Mouse (Mus musculus) liver, embryonic 18 days (tissue): ENCODE data around the gene Syce1. TPM values are rescaled to one million over a fixed set of nuclear protein-coding genes. Genes with fewer than 3 reads are reported as not detected.

Experiments
- polyA plus RNA-seq: library from polyadenylated mRNA; depleted of rRNA; stranded (reverse); fragments of >200 nt; gene quantifications from 2 replicates; pipeline ENCODE4 v1.2.3, GENCODE M21; 2012; rRNA removed

Syce1 gene
- 0.06 and 0.07 TPM in 2 replicates for polyA plus RNA-seq

DNA sequence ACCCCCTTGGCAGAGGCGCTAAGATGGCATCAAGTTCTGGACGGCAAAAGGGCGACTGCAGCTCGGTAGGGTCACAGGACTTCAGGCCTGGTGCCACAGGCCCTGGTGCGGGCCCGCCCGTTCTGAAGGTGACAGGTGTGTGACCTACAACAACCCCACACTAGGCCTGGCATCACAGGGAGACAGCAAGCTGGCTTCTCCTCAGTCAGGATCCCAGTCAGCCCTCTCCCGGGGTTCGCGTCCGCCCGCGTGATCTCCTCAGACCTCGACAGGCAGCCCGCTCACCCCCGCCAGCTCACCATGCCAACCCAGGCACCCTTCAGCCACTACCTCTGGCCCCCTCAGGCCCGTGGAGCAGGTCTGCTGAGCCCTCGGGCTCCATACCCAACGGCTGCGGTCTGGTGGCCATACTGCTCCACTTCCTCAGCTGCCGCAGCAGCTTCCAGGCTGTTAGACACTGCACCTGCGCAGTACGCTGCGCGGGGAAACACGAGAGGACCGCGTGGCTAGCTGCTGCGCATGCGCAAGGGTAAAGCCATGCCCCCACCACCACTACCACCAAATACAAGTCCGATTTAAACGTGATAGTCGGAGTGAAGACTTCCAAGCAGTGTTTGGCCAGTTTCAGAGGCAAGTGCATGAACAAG, at the start of gene Syce1:
Syce1 (minus strand) TSS at position 447 of the 647 bp plus-strand sequence.

DNA sequence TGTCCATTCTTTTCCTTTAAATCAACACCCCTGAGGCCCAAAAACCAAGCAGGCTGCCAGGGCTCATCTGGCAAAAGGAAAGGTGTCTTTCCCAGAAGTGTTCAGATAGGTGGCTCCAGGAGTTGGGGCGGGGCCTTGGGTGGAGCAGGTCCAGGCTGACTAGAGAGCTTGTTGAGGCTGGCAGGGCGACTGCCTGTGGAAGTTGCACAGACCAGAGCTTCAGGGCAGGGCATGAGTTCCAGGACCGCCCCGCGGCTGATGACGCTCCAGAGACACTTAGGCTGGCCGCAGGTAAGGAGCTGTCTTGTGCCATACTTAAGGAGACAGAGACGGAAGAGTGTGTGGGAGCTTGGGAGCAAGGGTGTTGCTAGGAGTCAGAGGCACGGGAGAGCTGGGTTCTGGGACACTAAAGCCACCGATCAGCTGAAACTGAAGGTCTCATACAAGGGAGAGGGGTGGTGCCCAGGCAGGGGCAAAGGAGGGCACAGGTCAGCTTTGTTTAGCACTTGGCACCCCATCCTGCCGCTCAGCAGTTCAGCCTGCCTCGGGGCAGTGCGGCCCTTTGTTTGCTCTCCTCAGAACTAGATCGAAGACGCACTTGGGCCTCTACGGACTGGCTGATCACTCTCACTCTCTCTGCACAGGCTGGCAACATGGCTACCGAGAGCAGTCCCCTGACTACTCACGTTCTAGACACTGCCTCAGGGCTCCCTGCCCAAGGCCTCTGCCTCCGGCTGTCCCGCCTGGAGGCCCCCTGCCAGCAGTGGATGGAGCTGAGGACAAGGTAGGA, 47.5 kb upstream of the Syce1 start, which contains the start of gene Urah:
Urah (plus strand) TSS at position 51 of the 790 bp plus-strand sequence.

GRCm38 (mm10) chr7:140821653-140822329, 34.1 kb upstream of the Syce1 start, which contains the start of gene Zfp941:
Zfp941 (minus strand) TSS chr7:140822178.

GRCm38 (mm10) chr7:140763447-140764020, 24.1 kb downstream of the Syce1 start, which contains the start of gene Cyp2e1:
Cyp2e1 (plus strand) TSS chr7:140763739.

Other genes starting within 250 kb of the Syce1 start
- gene Olfr538, start 220.0 kb downstream of the Syce1 start, polyA plus RNA-seq = not detected in 2 replicates
- gene Olfr46, start 186.6 kb downstream of the Syce1 start, polyA plus RNA-seq = not detected in 2 replicates
- not detected in 2 replicates for gene Olfr61, start 158.9 kb downstream of the Syce1 start, polyA plus RNA-seq
- gene Olfr53, start 141.4 kb downstream of the Syce1 start, polyA plus RNA-seq = not detected in 2 replicates
- gene Olfr539, start 127.9 kb downstream of the Syce1 start, polyA plus RNA-seq = not detected in 2 replicates
- not detected in 2 replicates for gene Olfr45, start 105.9 kb downstream of the Syce1 start, polyA plus RNA-seq
- not detected in 2 replicates for gene Olfr541, start 90.6 kb downstream of the Syce1 start, polyA plus RNA-seq
- gene Cyp2e1, start 24.1 kb downstream of the Syce1 start, polyA plus RNA-seq = 60.5 and 91.1 TPM in 2 replicates
- 0.17 and 0.21 TPM in 2 replicates for gene Zfp941, start 34.3 kb upstream of the Syce1 start, polyA plus RNA-seq
- 112 and 142 TPM in 2 replicates for gene Urah, start 47.2 kb upstream of the Syce1 start, polyA plus RNA-seq
- not detected in 2 replicates for gene Scgb1c1, start 57.7 kb upstream of the Syce1 start, polyA plus RNA-seq
- gene Odf3, start 60.0 kb upstream of the Syce1 start, polyA plus RNA-seq = not detected in 2 replicates
- gene Gm45785, start 68.5 kb upstream of the Syce1 start, polyA plus RNA-seq = not detected in 2 replicates
- 17.1 and 20.2 TPM in 2 replicates for gene Ric8a, start 69.1 kb upstream of the Syce1 start, polyA plus RNA-seq
- 18.5 TPM in 2 replicates for gene Bet1l, start 69.7 kb upstream of the Syce1 start, polyA plus RNA-seq
- 36.4 TPM in 2 replicates for gene Psmd13, start 94.1 kb upstream of the Syce1 start, polyA plus RNA-seq
- 46.5 and 51.9 TPM in 2 replicates for gene Sirt3, start 94.5 kb upstream of the Syce1 start, polyA plus RNA-seq
- gene Cox8b, start 112.6 kb upstream of the Syce1 start, polyA plus RNA-seq = 0.19 and 0.20 TPM in 2 replicates
- gene Nlrp6, start 133.1 kb upstream of the Syce1 start, polyA plus RNA-seq = 61.4 and 61.9 TPM in 2 replicates
- gene Pgghg, start 153.5 kb upstream of the Syce1 start, polyA plus RNA-seq = 12.3 and 13.2 TPM in 2 replicates
- gene Ifitm5, start 162.4 kb upstream of the Syce1 start, polyA plus RNA-seq = 0.67 and 0.85 TPM in 2 replicates
- gene Gm45717, start 168.1 kb upstream of the Syce1 start, polyA plus RNA-seq = 0.14 TPM in 1 of 2 replicates, not detected in the other
- 552 and 564 TPM in 2 replicates for gene Ifitm2, start 168.1 kb upstream of the Syce1 start, polyA plus RNA-seq
- 53.0 and 54.4 TPM in 2 replicates for gene Ifitm1, start 179.4 kb upstream of the Syce1 start, polyA plus RNA-seq
- 164 and 239 TPM in 2 replicates for gene Ifitm3, start 222.9 kb upstream of the Syce1 start, polyA plus RNA-seq
- gene Ifitm6, start 230.1 kb upstream of the Syce1 start, polyA plus RNA-seq = 193 and 325 TPM in 2 replicates
- not detected in 2 replicates for gene Gm17387, start 241.3 kb upstream of the Syce1 start, polyA plus RNA-seq